Mouse (Mus musculus) spleen, postnatal 14 days (tissue): ENCODE data around the gene Zbtb7a.
A peak's percentile ranks its signal among the peaks of the same experiment; 100 is the strongest.

Experiments used
- DNase-seq, 2 experiments: peaks; one replicate each; pipeline ENCODE4 v3.0.0; 2021 to 2022; ENCODE audit warnings: low spot score in 2 of 2

Zbtb7a gene

DNA sequence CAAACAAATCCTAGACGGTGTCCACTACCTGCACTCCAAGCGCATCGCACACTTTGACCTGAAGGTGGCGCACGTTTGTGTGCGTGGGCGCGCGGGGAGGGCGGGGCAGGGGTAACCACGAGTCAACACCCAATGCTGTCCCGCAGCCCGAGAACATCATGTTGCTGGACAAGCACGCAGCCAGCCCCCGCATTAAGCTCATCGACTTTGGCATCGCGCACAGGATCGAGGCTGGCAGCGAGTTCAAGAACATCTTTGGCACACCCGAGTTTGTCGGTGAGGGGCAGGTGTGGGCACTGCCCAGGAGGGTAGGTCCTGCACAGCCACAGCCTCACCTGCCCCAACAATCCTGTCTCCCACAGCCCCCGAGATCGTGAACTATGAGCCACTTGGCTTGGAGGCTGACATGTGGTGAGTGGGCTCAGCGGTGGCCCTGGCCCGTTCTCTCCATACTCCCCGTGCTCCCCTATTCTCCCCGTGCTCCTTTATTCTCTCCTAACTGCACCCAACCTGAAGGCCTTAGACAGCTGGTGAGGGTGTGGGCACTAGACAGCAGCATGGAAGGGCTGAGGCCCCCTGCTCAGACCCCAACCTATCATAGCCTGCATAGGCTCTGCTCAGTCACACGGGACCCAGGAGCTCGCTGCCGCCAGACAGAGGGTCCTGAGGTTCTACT is 55.4 kb downstream of the Zbtb7a start:
- DNase-seq = no peak

DNA sequence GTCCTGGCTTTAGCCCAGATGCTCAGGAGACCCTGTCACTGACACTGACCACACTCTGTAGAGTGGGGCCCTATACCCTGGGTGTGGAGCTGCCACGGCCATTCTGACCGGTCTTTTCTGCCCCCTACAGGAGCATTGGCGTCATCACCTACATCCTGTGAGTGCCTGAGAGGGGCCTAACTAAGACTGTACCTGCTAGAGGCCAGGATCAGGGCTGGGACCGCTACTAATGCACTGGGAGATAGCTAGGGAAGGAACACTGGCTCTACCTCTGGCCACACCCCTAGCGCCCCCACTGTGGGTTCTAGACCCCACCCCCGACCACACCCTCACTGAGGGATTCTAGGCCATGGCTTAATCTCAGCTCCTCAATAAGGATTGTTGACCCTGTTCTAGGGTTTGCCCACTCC is 55.9 kb downstream of the Zbtb7a start:
- DNase-seq = no peak

DNA sequence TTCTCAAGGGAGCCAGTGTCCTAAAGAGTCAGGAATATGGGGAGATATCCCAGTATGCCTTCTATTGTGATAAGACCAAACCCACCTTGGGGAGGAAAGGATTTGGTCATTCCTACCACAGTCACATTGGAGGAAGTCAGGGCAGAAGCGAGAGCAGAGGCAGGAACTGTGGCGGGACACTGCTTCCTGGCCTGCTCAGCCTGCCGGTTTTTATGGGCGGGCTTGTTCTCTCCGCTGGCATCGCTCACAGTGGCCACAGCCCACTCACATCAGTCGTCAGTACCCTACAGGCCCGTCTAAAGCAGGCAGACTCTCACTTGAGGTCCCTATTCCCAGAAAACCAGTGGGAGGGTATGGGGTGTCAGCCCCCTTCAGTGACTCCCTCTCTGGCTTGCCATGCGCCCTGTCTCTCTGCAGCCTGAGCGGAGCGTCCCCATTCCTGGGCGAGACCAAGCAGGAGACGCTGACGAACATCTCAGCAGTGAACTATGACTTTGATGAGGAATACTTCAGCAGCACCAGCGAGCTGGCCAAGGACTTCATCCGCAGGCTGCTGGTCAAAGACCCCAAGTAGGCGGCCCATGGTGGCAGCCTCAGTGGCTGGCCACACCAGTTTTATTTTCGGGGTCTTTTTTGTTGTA is 56.4 kb downstream of the Zbtb7a start:
- no peak for DNase-seq

DNA sequence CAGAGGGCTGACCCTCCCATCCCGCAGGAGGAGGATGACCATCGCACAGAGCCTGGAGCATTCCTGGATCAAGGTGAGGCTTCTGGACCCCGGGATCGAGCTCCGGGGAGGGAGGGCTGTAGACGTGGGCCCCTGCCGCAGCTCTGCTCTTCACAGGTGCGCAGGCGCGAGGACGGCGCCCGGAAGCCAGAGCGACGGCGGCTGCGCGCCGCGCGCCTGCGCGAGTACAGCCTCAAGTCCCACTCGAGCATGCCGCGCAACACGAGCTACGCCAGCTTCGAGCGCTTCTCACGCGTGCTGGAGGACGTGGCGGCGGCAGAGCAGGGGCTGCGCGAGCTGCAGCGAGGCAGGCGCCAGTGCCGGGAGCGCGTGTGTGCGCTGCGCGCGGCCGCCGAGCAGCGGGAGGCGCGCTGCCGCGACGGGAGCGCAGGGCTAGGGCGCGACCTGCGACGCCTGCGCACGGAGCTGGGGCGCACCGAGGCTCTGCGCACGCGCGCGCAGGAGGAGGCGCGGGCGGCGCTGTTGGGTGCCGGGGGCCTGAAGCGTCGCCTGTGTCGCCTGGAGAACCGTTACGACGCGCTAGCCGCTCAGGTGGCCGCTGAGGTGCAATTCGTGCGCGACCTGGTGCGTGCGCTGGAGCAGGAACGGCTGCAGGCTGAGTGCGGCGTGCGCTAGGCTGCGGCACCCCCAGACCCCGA is 57.4 kb downstream of the Zbtb7a start:
- DNase-seq = peak; percentile 66 to 72

DNA sequence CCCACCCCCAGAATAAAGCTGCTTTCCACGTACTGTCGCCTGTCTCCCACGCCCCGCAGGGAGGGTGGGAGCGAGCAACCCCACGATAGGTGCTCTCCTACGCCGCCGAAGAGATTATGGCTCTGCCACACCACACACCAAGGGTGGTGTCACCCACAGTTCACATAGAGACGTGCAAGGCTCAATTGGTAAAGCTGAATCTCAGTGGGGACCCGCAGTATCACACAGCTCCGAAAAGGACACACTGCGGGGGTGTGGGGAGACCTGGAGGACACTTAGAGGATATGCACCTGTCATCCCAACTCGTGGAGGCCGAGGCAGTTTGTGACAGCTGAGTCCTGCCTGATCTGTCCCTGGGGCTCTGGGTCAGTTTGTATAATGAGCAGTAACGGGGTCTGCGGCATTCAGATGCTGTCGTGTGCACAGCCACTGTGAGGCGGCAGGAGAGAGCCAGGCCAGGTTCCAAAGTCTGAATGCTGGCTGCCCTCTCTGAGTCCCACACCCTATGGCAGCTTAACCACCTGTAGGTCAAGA is 58.0 kb downstream of the Zbtb7a start:
- DNase-seq = no peak

DNA sequence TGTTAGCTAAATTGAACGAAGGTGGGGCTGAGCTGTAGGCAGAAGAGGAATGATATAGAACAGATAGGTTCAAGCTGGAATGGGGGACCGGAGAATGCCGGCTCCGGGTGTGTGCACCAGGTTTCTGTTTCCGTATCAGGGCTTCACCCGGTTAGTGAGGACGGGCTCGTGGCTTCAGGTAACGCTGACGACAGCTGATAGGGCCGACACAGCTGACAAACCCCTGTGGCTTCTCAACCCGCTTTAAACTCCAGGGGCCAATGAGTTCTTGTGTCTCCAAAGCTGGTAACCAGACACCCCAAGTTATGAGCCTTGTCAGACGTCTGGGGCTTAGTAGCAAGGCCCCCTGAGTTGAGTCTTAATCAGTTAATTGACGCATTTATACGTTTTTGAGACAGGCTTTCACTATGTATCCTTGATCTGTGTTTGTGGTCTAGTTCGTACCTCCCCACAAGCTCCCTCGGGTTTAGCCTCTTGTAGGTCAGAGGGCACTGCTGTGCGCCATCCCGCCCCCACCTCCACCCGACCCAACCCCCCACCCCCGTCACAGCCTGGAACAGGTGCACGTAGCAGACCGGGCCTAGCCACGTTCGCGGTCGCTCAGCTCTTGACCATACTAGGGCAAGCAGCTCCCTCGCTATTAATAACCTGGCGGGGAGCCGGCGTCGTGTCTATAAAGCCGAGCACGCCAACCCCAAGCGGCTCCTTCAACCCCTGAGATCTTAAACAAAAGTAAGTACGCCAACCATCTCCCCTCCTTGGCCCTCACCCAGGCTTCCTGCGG is 59.2 kb downstream of the Zbtb7a start:
- DNase-seq = peak in 1 of 2 experiments; percentile 44

DNA sequence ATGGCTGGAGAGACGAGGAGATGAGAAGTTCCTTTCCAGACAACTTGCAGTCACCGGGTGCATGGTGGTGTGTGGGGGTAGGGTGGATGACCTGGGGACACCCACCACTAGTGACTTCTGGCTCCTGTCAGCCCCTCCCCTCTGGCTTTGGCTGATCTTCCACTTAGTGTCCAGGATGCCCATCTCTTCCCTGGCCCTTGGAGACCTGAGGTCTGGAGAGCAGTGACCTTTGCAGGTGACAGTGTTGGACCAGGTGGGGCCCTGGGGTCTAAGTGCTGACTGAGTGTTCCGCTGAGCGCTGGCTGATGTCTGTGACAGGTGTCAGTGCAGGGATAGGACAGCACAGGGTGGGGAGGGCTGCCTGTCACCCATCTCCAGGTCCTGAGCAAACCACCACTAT is 60.3 kb downstream of the Zbtb7a start:
- DNase-seq = no peak

DNA sequence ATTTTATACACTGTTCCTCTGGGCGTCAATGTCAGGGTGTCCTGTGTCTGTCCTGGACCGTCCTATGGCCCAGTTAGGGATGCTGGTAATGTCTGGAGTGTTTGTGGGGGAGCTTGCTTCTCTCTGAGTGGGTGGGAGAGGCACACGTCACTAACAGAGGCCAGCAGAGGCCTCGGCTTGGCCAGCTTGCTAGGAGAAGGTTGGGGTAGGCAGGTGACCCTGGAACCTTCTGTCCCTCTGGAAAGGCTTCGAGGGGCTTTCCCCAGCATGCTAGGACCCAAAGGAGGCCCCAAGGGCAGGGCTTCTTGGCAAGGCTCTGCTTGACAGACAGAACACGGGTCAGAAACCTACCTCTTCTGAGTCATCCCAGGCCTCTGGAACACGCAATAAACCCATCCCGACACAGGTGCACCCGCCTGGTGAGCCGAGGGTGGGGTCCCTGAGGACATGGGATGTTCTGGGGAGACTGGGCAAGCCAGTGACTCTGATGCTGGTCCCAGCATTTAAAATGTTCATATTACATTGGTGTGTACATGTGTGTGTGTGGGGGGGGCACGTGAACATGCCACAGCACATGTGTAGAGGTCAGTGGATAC is 61.5 kb downstream of the Zbtb7a start:
- DNase-seq = no peak

DNA sequence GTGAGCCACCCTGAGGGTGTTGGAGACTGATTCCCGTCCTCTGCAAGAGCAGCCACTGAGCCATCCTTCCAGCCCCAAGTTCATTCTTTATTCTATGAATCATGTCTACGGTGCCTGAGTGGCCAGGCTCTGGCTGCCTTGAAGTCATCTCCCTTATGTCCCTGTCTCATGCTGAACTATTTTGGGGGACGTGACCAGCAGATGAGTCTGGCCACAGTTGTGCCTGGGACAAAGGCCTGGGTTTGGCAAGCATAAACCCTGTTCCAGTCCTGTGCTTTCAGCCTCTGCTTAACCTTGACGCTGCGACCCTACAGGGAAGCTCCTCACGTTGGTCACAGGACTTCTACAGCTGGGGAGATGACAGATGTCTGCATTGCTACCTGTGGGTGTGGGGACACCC is 62.3 kb downstream of the Zbtb7a start:
- DNase-seq = no peak

DNA sequence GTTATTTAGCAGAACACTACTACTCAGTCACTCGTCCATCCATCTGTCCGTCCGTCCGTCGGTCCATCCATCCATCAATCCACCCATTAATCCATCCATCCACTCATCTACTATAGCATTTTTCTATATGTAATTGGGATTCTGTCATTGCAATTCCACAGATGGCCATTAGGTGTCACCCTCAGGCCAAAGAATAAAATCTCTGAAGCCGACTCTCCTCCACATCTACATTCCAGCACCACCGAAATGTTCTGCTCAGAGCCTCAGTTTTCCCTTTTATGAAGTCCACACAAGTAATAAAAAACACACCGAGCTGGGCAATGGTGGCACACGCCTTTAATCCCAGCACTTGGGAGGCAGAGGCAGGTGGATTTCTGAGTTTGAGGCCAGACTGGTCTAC is 63.2 kb downstream of the Zbtb7a start:
- DNase-seq = peak in 1 of 2 experiments; percentile 56

DNA sequence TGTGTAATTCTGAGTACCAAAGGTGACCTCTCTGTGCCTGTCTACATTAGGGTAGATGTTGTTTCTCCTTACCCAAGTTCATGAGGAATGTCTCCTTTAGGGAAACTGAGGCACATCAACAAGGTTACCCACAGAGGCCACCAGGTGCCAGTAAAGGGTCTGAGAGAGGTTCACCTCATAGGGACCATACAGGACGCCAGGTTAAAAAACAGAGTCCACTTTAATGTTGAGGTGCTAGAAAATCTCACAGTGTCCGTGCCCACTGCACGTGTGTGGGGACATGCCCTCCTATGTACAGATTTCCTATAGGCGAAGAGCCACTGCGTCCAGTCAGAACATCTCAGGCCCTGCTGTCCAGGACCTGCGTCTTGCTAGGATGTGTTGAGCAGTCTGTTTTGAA is 64.0 kb downstream of the Zbtb7a start:
- DNase-seq = no peak

DNA sequence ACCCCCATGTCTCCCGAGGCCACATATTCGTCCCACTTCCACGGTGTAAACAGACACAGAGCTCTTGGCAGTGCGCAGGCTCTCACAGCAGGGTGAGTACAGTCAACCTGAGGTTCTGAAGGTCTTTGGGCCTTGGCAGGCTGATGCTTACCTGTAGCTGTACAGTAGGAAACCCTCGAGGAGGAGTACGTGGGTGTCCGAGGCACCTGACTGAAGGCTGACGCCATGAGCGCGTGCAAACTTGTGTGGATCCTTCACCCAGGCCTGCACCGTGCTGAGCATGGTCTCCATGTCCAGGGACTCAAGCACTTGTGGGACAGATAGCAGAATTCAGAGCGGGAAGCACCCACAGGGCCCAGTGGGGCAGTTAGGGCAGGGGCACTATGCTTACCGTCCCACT is 65.1 kb downstream of the Zbtb7a start:
- DNase-seq = no peak

DNA sequence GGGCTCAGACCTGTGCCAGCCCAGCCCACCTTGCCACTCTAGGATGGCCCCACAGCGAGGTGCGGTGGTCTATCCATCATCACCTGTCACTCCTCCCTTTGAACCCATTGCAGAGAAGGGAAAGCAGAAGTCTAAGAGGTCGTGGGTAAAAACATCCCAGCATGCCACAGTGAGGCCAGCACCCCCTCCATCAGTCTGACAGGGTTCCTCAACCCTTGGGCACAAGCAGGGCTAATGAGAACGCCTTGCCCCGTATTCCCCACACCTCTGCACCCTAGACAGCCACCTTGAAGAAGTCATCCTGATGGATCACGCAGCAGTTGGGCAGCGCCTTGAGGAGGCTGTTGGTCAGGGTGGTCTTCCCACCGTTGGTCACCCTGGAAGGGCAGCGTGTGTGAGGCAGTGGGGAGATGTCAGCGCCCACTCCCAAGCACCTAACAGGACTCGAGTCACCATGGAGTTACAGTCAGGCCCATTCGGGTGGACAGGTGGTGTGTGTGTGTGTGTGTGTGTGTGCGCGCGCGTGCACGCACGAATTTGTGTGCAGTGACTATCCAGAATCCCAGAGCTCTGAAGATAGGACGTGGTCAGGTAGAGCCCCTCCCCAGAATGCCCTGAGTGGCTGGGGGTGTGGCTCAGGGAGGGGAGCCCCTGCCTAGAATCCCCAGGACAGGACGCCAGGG is 65.7 kb downstream of the Zbtb7a start:
- no peak for DNase-seq

DNA sequence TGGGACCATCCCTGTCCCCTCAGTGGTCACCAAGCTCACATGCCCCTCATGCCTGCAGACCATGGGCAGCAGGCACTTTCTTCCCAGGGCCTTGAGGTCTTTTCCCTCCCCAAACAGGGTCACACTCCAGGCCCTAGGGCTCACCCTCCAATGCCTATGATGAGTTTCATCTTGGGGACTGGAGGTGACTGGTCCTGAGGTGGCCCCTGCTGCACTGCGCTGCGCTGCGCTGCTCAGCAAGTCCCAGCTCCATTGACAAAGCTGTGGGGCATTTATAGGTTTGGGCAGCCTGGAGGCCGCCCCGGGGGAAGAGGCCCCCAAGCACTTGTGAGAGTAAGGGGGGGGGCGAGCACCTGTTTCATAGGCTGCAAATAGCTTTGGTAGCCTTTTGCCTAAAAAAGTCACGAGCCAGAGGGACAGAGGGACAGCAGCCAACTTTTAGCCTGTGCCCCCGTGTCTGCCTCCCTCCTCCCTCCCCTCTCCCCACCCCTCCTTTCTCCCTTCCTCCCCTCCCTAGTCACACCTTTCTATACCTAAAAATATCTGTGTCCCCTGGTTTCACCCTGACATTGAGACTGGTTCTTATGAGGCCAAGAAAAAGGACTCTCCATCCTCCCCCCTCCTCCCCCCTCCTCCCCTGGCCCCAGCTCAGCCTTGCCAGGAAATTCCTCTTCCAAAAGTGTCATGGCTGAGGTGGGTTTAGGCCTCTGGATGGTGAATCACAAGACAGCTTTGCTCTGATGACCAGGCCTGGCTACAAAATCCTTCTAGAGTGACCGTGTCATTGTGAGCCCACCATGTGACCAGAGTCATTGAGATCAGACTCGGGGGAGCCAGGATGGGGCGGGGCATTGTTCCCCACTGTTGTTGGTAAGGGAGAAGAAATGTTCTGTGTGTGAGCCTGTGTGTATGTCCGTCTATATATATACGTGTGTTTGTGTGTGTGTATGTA is 67.1 kb downstream of the Zbtb7a start, which contains the start of gene Nmrk2:
Gene Nmrk2, minus strand, starts transcription at position 245 of the 952 bp plus-strand sequence.
- no peak for DNase-seq
